Mouse (Mus musculus) ES-Bruce4 (cell line): Measurements from ENCODE around the gene Gpkow.

Experiments used
- CTCF ChIP-seq: IDR thresholded peaks from one replicate; pipeline ENCODE4 v1.8.1; 2011; ENCODE audit warnings: low read depth, low read length
- EP300 ChIP-seq: IDR thresholded peaks from 2 replicates; pipeline ENCODE4 v1.6.1; 2011; ENCODE audit warnings: low read depth, low read length; ENCODE audit not compliant: insufficient read depth
- POLR2A ChIP-seq: IDR thresholded peaks from one replicate; pipeline ENCODE4 v1.8.1; 2011; ENCODE audit warnings: low read length; ENCODE audit not compliant: insufficient read depth

- TF ChIP-seq CTCF (no peak), POLR2A (no peak), EP300 (no peak)
These were observed 34.0 kb upstream of the Gpkow start for GRCm38 (mm10) chrX:7662936-7663335.
